Comparison of ENCODE assay signal across 8 mouse cellular contexts in the genomic region with DNA sequence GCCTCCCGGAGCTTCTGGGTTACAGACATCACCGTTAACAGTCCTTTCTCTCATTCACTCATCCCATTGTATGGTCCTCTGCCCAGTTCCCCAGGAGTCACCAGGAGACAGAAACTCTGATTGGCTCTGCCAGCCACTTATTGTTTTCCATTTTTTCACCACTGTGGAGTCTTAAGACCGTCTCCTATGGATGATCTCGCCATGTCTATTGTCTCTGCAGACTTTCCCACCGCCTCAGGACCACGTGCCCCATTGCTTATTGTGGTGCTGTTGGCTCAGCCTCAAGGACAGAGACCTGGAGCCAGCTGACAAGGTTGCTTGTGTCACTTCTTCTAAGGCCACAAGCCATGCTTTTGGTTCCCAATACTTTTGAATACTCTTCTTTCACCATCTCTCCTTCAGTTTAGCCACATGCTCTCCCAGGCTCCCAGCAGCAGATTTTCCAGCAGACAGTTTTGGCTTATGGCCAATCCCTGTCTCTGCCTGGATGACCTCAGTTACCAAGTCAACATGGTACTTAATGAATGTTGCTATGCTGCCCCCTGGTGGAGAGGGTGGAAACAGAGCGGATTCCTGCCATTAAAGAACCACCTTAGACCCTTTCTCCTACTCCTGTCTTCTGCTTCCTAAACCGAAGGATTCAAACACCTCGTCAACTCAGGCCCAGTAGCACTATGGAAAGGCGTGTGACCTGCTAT.
DNase-seq lines count a peak whose midpoint lies in the region; ATAC-seq and TF ChIP-seq lines count a peak whose summit lies in the region.
"Had no signal": no experiment of that assay in that cellular context is flagged by ENCODE, and none has a peak within 500 bp of the region (broad histone marks: within the 10 kb centered on the region; RNA-seq: fewer than 3 reads in every experiment).

No protein-coding gene starts in this region.

- H3K4me1 ChIP-seq in bone marrow, adult 2 months (ENCODE audit: control insufficient read depth, insufficient read depth, low read length), result no peaks in the 10 kb centered on the region
- H3K4me1 ChIP-seq in embryonic facial prominence, embryonic 14.5 days (ENCODE audit: control insufficient read depth, insufficient read depth, low read length), result no peaks in the 10 kb centered on the region
- no peaks in the 10 kb centered on the region for H3K4me1 ChIP-seq in lung, adult 2 months (ENCODE audit: control insufficient read depth, insufficient read depth, low read length)

- 48% methylated on average over 10 of the region's 10 CpGs for WGBS in bone marrow, adult 2 months
- 57% methylated on average over 10 of the region's 10 CpGs for WGBS in embryonic facial prominence, embryonic 14.5 days
- 60% methylated on average over 10 of the region's 10 CpGs for WGBS in lung, adult 2 months

- ATAC-seq in embryonic facial prominence, embryonic 14.5 days (ENCODE audit: low read depth), result peak; percentile 67

- TF ChIP-seq CTCF in bone marrow, adult 2 months (IDR thresholded peaks at IDR 0.05; ENCODE audit: control insufficient read depth, insufficient read depth, low read length), result peak; percentile 48
- TF ChIP-seq CTCF in lung, adult 2 months (IDR thresholded peaks at IDR 0.05; ENCODE audit: insufficient read depth, low read length), result peak; percentile 50

- TF ChIP-seq POLR2A in bone marrow, adult 2 months (IDR thresholded peaks at IDR 0.05; ENCODE audit: borderline replicate concordance, control insufficient read depth, low read depth, low read length), result no peak
- no peak for TF ChIP-seq POLR2A in lung, adult 2 months (IDR thresholded peaks at IDR 0.05; ENCODE audit: borderline replicate concordance, extremely low read depth, low read depth, low read length)

- H3K9me3 ChIP-seq in embryonic facial prominence, embryonic 14.5 days (ENCODE audit: control insufficient read depth, low read length), result no peaks in the 10 kb centered on the region
- H3K9me3 ChIP-seq: stomach, embryonic 15.5 days had no signal

- no peak overlapping the region for H3K27ac ChIP-seq in bone marrow, adult 2 months (ENCODE audit: control insufficient read depth, insufficient read depth, low read depth, low read length, poor library complexity)
- H3K27ac ChIP-seq in embryonic facial prominence, embryonic 14.5 days (replicated peaks; ENCODE audit: low read depth, low read length), result no peak overlapping the region
- H3K27ac ChIP-seq: stomach, embryonic 15.5 days had no signal

- H3K4me2 ChIP-seq in embryonic facial prominence, embryonic 14.5 days (ENCODE audit: low read depth, low read length), result no peak overlapping the region
- H3K4me2 ChIP-seq: stomach, embryonic 15.5 days had no signal

- no peak overlapping the region for H3K9ac ChIP-seq in embryonic facial prominence, embryonic 14.5 days (ENCODE audit: low read depth, low read length)
- H3K9ac ChIP-seq: stomach, embryonic 15.5 days had no signal

- intact Hi-C loops in heart, postnatal 36 days (cut with DNase I), result loop anchor here (2.0 kb wide), 1 partner anchor 367 kb away; no protein-coding TSS in a partner anchor

- no peaks in the 10 kb centered on the region for H3K36me3 ChIP-seq in embryonic facial prominence, embryonic 14.5 days (ENCODE audit: control insufficient read depth, insufficient read depth, low read length)
- H3K36me3 ChIP-seq: stomach, embryonic 15.5 days had no signal

- DNase-seq in Muller cell, postnatal 12 days (ENCODE audit: inconsistent ontology term), result peak; percentile 76
- DNase-seq in embryonic facial prominence, embryonic 14.5 days (ENCODE audit: low spot score), result peak; percentile 89
- peak; percentile 45 to 46 for DNase-seq in heart, postnatal 36 days
- peak; percentile 80 to 84 for DNase-seq in kidney, postnatal 4 days
- DNase-seq in lung, adult 2 months, result peak; percentile 41
- peak; percentile 88 for DNase-seq in retina, postnatal 1 day

- H3K27me3 ChIP-seq in embryonic facial prominence, embryonic 14.5 days (replicated peaks; ENCODE audit: control insufficient read depth, insufficient read depth, low read length), result no peaks in the 10 kb centered on the region
- H3K27me3 ChIP-seq: stomach, embryonic 15.5 days had no signal

- no peak overlapping the region for H3K4me3 ChIP-seq in bone marrow, adult 2 months (replicated peaks; ENCODE audit: control insufficient read depth, low read depth, low read length)
- no peak overlapping the region for H3K4me3 ChIP-seq in embryonic facial prominence, embryonic 14.5 days (ENCODE audit: low read depth, low read length)
- no peak overlapping the region for H3K4me3 ChIP-seq in lung, adult 2 months (replicated peaks; ENCODE audit: extremely low read depth, low read depth, low read length)
- H3K4me3 ChIP-seq: stomach, embryonic 15.5 days had no signal
